Mouse (Mus musculus) spleen, adult 2 months (tissue): ENCODE results near the gene Nt5c.

Source experiments
- CTCF ChIP-seq: fragments of 200-500 bp; IDR thresholded peaks from 2 replicates; pipeline ENCODE4 v1.5.1; 2011; ENCODE audit warnings: mild to moderate bottlenecking, inconsistent platforms; ENCODE audit not compliant: insufficient read depth, insufficient read length, insufficient replicate concordance; ENCODE audit errors: extremely low read depth
- POLR2A ChIP-seq: fragments of 200-500 bp; IDR thresholded peaks from 2 replicates; pipeline ENCODE4 v1.6.1; 2011; ENCODE audit warnings: low read depth, low read length, inconsistent platforms

DNA sequence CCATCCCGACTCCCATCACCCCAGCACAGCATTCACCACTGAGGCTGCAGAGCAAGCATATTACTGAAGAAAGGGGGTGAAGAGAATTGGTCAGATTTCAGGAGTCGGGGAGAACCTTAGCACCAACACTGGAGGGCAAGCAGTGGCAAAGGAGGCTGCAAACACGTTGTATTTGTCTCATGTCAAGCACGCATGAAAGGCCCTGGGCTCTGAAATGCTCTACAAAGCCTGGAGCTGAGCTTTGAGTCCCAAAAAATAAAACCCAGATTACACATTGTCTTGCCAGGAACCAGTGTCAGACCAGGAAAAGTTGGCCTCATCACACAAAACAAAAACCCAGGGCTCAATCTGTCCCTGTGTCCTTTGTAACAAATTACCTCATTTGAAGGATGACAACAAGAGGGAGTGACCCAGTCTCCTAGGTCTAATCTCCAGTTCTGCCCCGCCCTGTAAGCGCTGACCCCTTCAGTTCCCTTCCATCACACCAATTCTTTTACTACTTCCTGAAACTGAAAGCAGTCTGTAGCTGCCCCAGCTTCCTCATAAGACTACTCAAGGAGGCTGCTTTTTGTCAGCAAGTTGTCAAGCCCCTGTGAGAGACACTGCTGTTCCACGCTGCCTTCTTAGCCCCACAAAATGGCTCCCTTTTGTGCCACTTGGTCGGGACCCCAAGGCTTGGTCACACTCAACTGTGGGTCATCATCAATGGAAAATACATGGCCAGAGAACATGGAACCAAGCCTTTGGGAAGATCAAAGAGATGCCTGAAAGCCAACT is 20.9 kb upstream of the Nt5c start:
- no peak for TF ChIP-seq CTCF
- no peak for TF ChIP-seq POLR2A
